Mouse (Mus musculus): ENCODE results near the gene Mthfd1l.

Gene Mthfd1l

DNA sequence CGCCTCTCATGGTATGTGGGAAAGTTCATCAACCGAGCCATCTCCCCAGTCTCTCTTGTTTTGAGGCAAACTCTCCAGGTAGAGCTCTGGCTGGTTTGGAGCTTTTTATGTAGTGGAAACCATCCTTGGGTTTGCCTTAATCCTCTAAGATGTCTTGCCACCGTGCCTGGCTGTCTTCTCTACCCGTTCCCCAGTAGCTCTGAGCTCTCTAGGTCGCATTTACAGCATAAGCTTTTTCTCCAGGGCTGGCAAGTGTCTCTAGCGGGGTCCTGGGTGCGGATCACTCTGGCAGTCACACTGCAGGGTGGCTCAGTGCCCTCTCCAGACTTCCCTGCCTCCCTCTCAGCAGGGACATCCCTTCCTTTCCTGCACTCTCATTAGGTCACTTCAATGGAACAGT, 63.6 kb downstream of the Mthfd1l start:
- in situ Hi-C loops (cut with MboI, MseI): loop anchor here (5.0 kb wide), 1 partner anchor 296 kb away; no protein-coding TSS in a partner anchor

DNA sequence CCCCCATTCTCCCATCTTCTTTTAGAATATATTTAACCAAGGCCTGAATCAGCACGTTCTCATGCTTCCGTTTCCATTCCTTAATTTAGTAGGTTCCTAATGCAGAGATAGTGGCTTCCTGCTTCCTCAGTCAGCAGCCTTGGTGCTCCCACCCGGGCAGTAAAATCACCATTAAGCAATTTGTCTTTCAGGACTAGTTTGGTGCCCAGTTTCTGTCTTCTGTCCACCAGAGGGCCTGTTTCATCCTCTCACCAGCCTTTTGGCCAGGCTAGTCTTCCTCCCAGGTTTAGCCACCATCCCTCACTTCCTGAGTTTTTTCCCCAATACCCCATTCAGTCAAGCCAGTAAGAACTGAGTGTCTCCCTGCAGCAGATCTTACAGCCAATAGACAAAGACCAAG, 64.1 kb downstream of the Mthfd1l start:
- in situ Hi-C loops (cut with MboI, MseI): loop anchor here (5.0 kb wide), 1 partner anchor 295 kb away; no protein-coding TSS in a partner anchor

DNA sequence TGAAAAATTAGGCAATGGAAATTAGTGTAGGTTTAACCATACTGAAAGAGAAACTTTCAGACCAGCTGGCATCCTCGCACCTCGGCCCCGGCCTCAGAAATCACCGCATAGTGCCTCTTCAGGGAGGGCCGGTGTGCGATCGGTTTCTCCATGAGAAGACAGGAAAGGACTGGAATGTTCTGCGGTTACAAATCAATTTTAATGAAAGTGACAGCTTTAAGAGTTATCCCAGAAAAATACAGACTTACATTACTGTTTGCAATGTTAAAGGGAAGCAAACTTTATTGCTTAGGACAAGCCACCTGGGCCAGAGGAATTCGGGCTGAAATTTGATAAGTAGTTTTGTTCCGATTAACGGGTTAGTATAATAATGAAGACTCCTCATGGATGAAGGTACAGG, 65.7 kb downstream of the Mthfd1l start:
- in situ Hi-C loops (cut with MboI, MseI): loop anchor here (5.0 kb wide), 1 partner anchor 294 kb away; no protein-coding TSS in a partner anchor

- in situ Hi-C loops (cut with MboI, MseI): no loop called here
Measured at GRCm38 (mm10) chr10:4041691-4042090, 68.8 kb downstream of the Mthfd1l start.

DNA sequence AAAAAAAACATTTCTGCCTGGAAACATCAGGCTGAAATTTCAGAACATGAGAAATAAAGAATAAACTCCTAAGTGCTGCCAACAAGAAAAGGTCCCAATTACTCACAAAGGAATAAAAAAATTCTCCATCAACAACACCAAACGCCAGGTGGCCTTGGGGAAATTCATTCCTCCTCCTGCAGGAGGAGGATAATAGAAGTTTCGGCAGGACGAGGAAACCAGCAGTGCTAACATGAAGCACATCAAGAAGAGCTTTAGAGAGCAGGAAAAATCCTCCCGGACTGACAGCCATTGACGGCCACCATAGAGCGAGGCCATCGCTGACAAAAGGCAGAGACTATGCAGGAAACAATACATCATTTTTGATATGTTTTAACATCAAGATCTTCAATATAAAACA, 71.5 kb downstream of the Mthfd1l start:
- in situ Hi-C loops (cut with MboI, MseI): no loop called here

DNA sequence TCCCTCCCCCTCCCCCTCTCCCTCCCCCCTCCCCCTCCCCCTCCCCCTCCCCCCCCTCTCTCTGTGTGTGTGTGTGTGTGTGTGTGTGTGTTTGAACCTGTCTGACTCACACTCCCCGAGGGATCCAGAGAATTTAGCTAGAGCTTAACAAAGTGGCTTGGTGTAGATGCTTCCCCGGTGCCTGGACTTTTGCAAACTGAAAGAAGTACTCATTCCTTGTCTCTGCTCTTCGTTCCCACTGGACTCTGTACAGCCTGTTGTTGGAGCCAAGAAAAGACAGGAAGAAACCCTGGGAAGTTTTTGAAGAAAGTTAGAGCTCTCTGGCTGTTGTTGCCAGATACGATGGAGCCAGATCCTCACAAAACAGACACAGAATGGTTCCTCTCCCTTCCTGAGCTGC, 73.6 kb downstream of the Mthfd1l start:
- in situ Hi-C loops (cut with MboI, MseI): no loop called here

GRCm38 (mm10) chr10:4047666-4048065, 74.7 kb downstream of the Mthfd1l start:
- in situ Hi-C loops (cut with MboI, MseI): no loop called here

DNA sequence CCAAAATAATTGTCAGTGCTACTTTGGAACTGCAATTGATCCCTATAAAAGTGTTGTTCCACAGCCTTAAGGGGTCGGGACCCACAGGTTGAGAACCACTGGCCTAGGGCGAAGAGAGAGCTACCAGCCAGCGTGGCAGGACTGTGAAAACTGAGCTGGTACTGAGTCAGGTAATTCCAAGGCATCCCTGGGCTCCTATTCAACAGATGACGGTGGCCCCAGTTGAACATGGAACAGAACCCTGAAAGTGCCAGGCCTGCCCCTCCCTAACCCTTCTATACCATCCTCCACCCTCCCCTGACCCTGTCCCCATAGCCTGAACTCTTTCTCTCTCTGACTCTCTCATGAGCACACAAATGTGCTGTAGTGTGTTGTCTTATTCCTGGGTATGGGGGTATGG, 77.3 kb downstream of the Mthfd1l start:
- in situ Hi-C loops (cut with MboI, MseI): no loop called here

GRCm38 (mm10) chr10:4052711-4053110, 79.8 kb downstream of the Mthfd1l start:
- in situ Hi-C loops (cut with MboI, MseI): no loop called here

GRCm38 (mm10) chr10:4053278-4054061, 80.6 kb downstream of the Mthfd1l start:
- in situ Hi-C loops (cut with MboI, MseI): no loop called here

DNA sequence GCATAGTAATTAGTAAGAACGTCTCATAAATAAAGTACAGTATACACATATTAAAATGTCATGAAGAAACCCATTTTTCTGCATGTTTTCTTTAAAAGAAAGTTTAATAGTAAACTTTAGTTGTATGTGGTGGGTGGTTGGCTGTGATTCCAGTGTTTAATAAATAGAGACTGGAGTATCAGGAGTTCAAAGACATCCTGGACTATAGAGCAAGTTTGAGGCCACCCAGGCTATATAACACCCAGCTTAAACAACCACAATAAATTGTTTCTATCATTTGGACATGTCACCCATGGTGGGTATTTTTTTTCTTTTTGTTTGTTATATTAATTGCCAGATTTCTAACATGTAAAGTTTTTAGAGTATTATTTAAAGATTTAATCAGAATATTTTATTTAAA, 81.7 kb downstream of the Mthfd1l start:
- in situ Hi-C loops (cut with MboI, MseI): no loop called here

- in situ Hi-C loops (cut with MboI, MseI): no loop called here
Measured at GRCm38 (mm10) chr10:4057397-4057796, 84.5 kb downstream of the Mthfd1l start.

GRCm38 (mm10) chr10:4057832-4058231, 84.9 kb downstream of the Mthfd1l start:
- in situ Hi-C loops (cut with MboI, MseI): no loop called here

DNA sequence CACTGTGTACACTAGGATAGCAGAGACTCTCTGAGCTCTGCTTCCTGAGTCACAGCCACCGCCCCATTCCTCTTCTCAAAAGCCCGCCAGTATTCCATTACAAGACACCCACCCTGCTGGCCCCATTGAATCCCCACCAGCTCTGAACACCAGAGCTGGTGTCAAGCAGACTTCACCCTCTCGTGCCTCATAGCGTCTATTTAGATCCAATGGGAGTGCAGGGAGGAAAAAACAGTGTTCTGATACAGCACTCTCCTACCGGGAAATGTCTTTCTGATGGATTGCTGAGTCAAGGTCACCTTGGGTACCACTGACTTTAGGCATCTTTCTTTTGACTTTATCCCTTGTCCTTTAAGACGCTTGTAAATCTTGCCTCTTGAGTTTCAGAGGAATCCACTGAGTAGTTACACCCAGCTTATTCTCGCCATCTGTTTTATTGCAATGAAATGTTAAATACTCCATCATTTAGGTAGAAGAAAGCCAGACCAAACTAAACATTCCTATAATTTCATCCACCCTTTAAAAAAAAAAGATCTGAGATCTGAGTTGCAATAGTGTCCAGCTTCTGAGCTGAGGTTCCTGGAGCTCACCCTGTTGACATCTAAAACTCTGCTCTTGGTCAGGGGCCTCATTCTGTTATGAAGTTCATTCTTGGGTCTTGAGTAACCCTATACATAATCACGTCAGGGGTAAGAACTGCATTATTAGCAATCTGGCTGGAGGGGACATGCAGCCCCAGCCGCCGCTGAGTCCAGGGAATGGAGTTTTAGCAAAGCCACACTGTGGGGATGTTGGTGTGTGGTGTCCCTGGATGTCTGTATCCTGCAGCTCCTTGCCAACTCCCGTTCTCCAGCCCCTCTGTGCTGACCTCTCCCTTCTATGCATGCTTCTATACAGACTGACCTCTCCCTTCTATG, 88.4 kb downstream of the Mthfd1l start:
- in situ Hi-C loops (cut with MboI, MseI): no loop called here

DNA sequence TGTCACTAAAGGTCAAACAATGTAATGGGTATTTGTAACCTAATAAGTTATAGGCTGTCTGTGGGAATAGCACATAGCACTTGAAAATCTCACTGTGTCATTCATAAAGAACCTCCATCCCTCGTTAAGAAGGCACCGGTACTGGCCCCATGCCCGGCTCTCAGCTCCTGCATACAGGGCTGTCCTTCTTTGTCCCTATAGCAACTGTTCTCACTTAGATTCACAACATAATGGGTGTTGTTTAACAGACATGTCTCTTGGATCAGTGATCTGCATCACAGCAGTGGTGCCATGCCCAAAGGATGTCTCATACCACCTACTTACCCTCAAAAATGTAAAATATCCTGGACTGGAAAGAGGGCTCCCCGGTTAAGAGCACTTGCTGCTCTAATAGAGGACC, 90.6 kb downstream of the Mthfd1l start:
- in situ Hi-C loops (cut with MboI, MseI): no loop called here

- in situ Hi-C loops (cut with MboI, MseI): no loop called here
Measured at GRCm38 (mm10) chr10:4065295-4066084, 92.6 kb downstream of the Mthfd1l start.

DNA sequence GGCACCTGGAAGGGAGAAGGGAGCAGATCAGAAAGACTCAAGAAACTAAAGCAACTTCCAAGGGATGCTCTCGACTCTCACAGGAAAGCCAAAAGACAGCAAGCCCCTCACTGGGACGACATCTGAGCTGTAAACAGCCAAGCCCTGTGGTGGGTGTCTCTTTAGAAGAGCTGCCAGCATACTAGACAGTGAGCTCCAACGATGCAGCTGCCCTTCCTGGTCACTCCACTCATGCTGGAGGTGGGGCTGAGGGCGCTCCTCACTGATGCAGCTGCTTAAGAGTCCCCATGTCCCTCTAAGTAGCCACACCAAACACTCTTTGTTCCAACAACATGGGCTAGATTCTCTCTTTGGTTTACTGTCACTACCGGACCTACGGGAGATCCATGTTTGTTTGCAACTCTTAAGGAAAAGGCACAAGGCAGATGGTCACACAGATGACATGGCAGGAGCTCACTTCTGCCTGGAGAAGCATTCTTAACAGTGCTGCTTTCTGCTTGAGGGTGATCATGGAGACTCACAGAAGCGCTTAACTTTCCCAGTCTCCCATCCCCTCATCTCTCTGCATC, 96.4 kb downstream of the Mthfd1l start:
- in situ Hi-C loops (cut with MboI, MseI): no loop called here

DNA sequence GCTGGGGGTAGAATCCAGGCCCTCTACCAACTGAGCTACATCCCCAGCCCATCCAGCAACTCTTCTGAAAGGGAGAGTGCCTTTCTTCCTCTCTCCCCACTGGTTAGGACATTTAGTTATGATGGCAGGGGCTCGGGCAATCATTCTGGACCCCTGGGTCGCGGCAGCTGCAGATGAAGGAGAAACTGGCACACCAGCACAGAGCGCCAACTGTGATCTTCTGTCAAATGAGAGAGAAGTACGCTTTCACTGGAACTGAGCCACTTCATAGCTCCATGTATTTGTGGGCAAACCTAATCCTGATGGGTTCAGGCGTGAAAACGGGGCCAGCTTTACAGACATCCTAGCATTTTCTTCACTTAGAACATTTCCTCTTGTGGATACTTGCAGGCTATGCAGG, 97.1 kb downstream of the Mthfd1l start:
- in situ Hi-C loops (cut with MboI, MseI): no loop called here

GRCm38 (mm10) chr10:4071069-4071844, 98.3 kb downstream of the Mthfd1l start:
- in situ Hi-C loops (cut with MboI, MseI): no loop called here

- in situ Hi-C loops (cut with MboI, MseI): no loop called here
Measured at GRCm38 (mm10) chr10:4071845-4072345, 99.0 kb downstream of the Mthfd1l start.
